Mouse (Mus musculus): ENCODE data around the gene Abo. TPM values are rescaled to one million over a fixed set of nuclear protein-coding genes. Genes with fewer than 3 reads are reported as not detected.

Gene Abo
- polyA plus RNA-seq, 1 experiment from 2014 or later = not detected

DNA sequence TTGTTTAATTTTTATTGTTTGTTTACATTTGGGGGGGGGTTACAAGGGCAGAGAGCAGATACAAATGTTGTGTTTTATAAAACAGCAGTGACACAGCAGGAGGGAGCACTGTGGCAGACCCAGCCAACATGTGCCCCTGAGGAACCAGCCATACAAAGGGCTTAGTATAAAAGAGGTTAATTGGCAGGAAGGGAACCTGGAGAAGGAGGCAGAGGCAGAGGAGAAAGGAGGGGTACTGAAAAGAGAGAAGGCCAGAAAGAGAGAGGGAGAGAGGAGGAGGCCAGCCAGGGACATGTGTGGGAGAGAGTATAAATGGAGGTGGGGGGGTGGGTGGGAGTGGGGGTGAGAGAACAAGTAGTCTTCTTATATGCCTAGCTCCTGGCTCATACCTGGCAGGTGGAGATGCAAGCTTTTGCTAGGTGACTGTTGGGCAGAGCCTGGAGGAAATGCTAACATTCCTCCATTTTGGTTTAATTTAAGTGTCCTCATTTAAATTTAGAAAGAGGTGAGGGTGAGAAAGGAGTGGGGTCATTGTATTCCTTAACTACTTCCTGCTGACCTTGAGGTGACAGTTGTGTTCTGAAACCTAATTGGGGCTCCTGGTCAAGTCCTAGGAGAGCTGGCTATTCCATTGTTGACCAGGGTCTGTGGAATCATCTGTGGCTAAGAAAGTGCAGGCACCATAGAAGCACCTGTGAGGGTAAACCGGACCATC lies 37.4 kb downstream of the Abo start:
- Histone ChIP-seq H3K27ac (ENCODE audit: low read depth, low read length) (no peak overlapping the region), H3K4me2 (replicated peaks; ENCODE audit: low read depth, low read length) (no peak overlapping the region), H3K9ac (ENCODE audit: low read depth, low read length) (no peak overlapping the region), H3K27me3 (ENCODE audit: control insufficient read depth, insufficient read depth, low read length) (no peaks in the 10 kb centered on the region), H3K4me1 (replicated peaks; ENCODE audit: control insufficient read depth, insufficient read depth, low read length) (no peaks in the 10 kb centered on the region), H3K4me3 (ENCODE audit: low read depth, low read length) (no peak overlapping the region), H3K9me3 (ENCODE audit: control insufficient read depth, low read length) (no peaks in the 10 kb centered on the region), H3K36me3 (ENCODE audit: control insufficient read depth, insufficient read depth, low read length) (no peaks in the 10 kb centered on the region)
- no peak for DNase-seq (ENCODE audit: low spot score)
- no peak for ATAC-seq (ENCODE audit: low FRiP score)
- WGBS = 100% methylated on average over 1 of the region's 1 CpGs

Other genes with a start within 250 kb of the Abo start
- gene Fam69b, start 236.5 kb downstream of the Abo start, polyA plus RNA-seq (2014; fragmentation: Nextera tagmentation; extraction: Ambion mirVana) = 38.4 and 45.5 TPM in 2 replicates
- not detected in 2 replicates for gene Lcn4, start 193.7 kb downstream of the Abo start, polyA plus RNA-seq (2014; fragmentation: Nextera tagmentation; extraction: Ambion mirVana)
- 16.7 and 18.4 TPM in 2 replicates for gene Surf6, start 37.9 kb upstream of the Abo start, polyA plus RNA-seq (2014; fragmentation: Nextera tagmentation; extraction: Ambion mirVana)
- gene Med22, start 45.7 kb upstream of the Abo start, polyA plus RNA-seq (2014; fragmentation: Nextera tagmentation; extraction: Ambion mirVana) = 77.3 and 88.9 TPM in 2 replicates
- gene Rpl7a, start 45.8 kb upstream of the Abo start, polyA plus RNA-seq (2014; fragmentation: Nextera tagmentation; extraction: Ambion mirVana) = 627 and 628 TPM in 2 replicates
- 44.6 and 50.7 TPM in 2 replicates for gene Surf2, start 51.4 kb upstream of the Abo start, polyA plus RNA-seq (2014; fragmentation: Nextera tagmentation; extraction: Ambion mirVana)
- 52.9 and 53.9 TPM in 2 replicates for gene Surf1, start 51.6 kb upstream of the Abo start, polyA plus RNA-seq (2014; fragmentation: Nextera tagmentation; extraction: Ambion mirVana)
- gene Surf4, start 68.9 kb upstream of the Abo start, polyA plus RNA-seq (2014; fragmentation: Nextera tagmentation; extraction: Ambion mirVana) = 140 and 143 TPM in 2 replicates
- not detected in 2 replicates for gene Stkld1, start 69.1 kb upstream of the Abo start, polyA plus RNA-seq (2014; fragmentation: Nextera tagmentation; extraction: Ambion mirVana)
- 48.5 and 50.5 TPM in 2 replicates for gene Rexo4, start 99.4 kb upstream of the Abo start, polyA plus RNA-seq (2014; fragmentation: Nextera tagmentation; extraction: Ambion mirVana)
- not detected in 2 replicates for gene Adamts13, start 108.4 kb upstream of the Abo start, polyA plus RNA-seq (2014; fragmentation: Nextera tagmentation; extraction: Ambion mirVana)
- gene Cacfd1, start 144.9 kb upstream of the Abo start, polyA plus RNA-seq (2014; fragmentation: Nextera tagmentation; extraction: Ambion mirVana) = 91.7 and 98.9 TPM in 2 replicates
- 1.1 and 2.3 TPM in 2 replicates for gene Slc2a6, start 163.0 kb upstream of the Abo start, polyA plus RNA-seq (2014; fragmentation: Nextera tagmentation; extraction: Ambion mirVana)
- 1.9 and 3.6 TPM in 2 replicates for gene Mymk, start 207.2 kb upstream of the Abo start, polyA plus RNA-seq (2014; fragmentation: Nextera tagmentation; extraction: Ambion mirVana)
- gene Adamtsl2, start 214.4 kb upstream of the Abo start, polyA plus RNA-seq (2014; fragmentation: Nextera tagmentation; extraction: Ambion mirVana) = 5.6 and 6.2 TPM in 2 replicates